Mouse (Mus musculus) heart, adult 2 months (tissue): ENCODE measurements around the gene Fgfr2.

Experiments
- CTCF ChIP-seq: fragments of 200-600 bp; IDR thresholded peaks from 2 replicates; pipeline ENCODE4 v1.8.1; 2022; ENCODE audit warnings: antibody characterized with exemption, mild to moderate bottlenecking, moderate library complexity
- EP300 ChIP-seq: fragments of 200-500 bp; IDR thresholded peaks from 2 replicates; pipeline ENCODE4 v1.6.1; 2011; ENCODE audit warnings: low read depth, low read length, control low read depth; ENCODE audit not compliant: insufficient read depth

- TF ChIP-seq EP300 (peak; percentile 78; the same call in 1 of the 2 replicates), CTCF (no peak)
Observed at GRCm38 (mm10) chr7:132806286-132806685, 316.9 kb downstream of the Fgfr2 start.
